Comparison of ENCODE assay signal across 16 mouse cellular contexts in genomic region chr11:34306231-34306630, GRCm38 (mm10). TPM values are rescaled to one million over a fixed set of nuclear protein-coding genes. Genes with fewer than 3 reads are reported as not detected.
"Had no signal": no experiment of that assay in that cellular context is flagged by ENCODE, and none has a peak within 500 bp of the region (broad histone marks: within the 10 kb centered on the region; RNA-seq: fewer than 3 reads in every experiment).

No protein-coding gene starts in this region.

- ATAC-seq: lung, postnatal 0 days; midbrain, embryonic 13.5 days; midbrain, embryonic 15.5 days had no signal

- DNase-seq: lung, adult 2 months; lung, postnatal 14 days; lung, postnatal 36 days; retina, postnatal 1 day; right cerebral cortex, adult 18-20 months; right cerebral cortex, postnatal 25 days; right cerebral cortex, postnatal 4 days; spleen, adult 18-20 months; thymus, adult 18-20 months; thymus, postnatal 25 days; thymus, postnatal 4 days had no signal

RNA-seq across cellular contexts. Expression of gene Fam196b, which starts 8.4 kb away (rescaled TPM):
- total RNA-seq: megakaryocyte progenitor cell, adult 5-6 weeks had no signal
- polyA plus RNA-seq: macrophage had no signal
